Mouse (Mus musculus) ovary, postnatal 14 days (tissue): ENCODE measurements around the gene Grid1.

Experiments used
- DNase-seq: peaks from one replicate; pipeline ENCODE4 v3.0.0; 2022; ENCODE audit warnings: low spot score

Grid1 gene

DNA sequence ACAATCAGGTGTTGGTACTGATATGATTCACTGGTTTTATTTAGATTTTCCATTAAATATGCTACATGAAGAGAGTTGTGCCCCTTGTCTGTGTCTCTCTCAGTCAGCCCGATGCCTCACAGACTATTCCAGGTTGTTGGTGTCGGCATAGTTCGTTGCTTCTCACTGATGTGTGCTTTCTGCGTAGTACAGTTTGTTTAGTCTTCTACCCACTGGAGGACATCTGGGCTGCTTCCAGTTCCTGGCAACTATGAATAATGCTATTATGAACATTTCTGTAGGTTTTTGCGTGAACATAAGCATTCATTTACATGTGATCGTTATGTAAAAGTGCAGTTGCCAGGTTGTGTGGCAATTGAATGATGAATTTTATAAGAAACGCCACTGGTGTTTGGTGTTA lies 633.8 kb downstream of the Grid1 start:
- no peak for DNase-seq

DNA sequence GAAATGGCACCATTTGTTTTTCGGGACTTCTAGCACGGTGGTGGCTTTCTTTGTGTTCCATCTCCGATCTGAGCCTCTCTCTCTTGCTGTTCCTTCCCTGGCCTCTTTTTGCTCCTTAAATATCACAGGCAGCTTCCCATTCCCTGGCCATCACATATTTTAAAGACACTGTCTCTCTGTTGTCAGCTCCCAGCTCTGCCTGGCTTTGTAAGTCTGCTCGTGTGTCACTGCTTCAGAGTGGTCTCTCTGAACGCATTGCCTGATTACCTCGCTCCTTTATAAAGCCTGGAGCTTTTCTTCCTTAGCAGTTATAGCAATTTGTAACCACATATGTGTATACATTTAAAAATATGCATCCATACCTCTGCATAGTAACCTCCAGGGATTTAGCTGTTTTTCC lies 648.3 kb downstream of the Grid1 start:
- no peak for DNase-seq

DNA sequence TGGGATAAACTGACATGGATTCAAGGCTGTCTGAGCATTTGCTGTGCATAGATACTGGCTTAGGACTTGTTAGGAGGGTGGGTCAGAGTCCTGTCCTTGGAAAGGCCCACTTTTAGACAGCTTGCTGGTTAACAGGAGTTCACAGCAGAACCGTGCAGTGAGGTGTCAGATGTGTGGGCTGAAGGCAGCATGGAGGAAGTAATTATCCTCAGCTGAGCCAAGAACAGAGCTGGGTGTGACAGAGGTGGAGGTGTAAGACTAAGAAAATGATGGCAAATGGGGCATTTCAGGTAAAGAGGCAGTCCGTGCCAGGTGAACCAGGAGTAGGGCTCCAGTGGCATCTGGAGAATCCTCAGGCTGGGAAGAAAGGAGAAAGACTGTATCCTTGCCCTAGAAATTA lies 666.1 kb downstream of the Grid1 start:
- DNase-seq = no peak

DNA sequence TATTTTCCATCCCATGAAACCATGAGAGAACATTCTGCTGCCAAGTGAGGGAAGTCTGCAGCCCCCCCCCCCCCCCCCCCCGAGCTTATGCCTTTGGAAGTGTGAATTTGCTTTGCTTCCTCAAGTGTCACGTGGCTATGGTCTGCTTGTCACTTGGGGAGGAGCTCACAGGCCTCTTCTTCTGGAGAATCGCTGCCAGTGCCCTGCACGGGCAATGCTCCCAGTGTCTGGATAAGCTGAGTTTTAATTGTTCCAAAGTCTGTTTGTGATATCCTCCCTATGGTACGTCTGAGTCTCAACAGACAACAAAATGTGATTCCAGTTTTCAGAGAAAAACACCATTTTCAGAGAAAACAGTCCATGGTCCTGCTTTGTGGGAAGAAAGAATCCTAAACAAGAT lies 682.4 kb downstream of the Grid1 start:
- DNase-seq = no peak

DNA sequence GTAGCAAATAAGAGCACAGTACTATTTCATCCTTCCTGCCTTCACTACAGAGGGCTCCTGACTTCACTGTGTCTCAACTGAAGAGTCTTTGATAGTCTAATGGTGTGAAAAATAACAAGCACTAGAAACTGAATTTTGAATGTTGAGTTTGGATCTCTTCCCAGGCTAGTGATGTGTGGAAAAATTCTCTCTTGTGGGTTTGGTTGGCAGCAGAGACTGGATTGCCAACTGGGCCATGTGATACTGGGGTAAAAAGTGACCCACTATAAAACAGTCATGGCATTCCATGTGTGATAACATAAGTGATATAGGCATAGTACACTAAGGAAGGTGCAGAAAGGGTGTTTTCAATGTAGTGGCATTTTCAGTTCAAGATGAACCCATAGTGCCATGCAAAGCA lies 699.5 kb downstream of the Grid1 start:
- DNase-seq = no peak

DNA sequence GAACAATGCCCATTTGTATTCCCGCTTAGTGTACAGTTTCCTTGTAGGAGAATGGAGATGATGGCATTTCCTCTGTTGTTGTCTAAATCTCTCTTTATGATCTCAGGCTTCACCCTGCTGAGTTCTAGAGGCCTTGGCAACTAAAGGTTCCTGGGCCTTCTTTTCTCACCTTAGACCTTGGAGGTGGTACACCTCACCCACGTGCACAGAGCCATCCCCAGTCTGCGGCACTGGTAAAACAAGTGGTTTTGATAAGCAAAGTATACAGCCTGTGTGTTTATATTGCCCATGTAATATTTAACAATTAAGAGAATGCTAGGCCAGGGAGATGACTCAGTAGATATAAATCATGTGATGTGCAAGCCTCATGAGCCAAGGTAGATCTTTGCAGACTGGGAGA lies 718.9 kb downstream of the Grid1 start:
- DNase-seq = no peak

DNA sequence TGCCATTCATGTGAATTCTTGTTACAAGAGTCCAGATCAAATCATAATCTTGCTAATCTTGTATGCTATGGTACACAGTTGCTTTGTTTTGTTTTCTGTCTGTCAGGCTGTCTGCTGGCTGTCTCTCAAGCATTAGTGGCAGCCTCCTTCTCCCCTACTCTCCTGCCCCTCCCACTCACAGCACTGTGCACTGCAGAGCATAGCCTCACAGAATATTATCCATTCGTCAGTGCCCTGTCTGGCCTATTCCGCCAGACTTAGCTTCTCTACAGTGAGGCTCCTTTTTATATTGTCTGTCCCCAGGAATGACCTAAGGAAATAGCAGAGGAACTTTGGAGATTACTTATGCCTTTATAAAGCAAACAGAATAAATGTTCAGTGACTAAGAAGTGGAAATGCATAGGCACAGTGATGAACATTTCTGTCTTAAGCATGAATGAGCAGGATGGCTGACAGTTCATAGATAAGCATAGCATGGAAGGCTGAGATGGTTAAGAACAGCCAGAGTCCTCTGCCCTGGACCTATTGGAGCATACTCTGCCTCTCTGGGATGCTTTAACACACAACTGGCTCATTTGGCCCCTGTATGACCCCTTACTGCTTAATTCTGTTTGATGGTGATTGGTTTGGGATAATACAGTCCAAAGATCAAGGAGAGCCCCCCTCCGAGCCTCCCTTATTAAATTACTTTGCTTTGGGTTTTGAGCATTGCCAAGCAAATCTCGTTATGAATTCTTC lies 721.5 kb downstream of the Grid1 start:
- DNase-seq = no peak

DNA sequence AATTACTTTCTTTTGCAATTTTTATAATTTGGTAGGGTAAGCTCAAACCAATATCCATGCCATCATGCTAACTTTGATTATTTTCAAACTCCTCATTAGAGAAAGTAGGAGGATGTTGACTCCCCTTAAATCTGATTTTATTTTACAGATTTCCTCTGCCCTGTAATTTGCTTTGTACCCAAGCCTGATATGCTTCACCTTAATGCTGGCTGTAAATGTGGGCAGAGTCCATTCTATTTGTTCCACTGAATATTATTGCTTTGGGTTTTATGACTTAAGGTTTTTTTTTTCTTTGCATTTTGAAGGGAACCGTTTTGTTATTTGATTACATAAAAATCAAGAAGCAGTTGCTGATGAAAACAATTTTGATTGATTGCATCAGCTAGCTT lies 722.1 kb downstream of the Grid1 start:
- no peak for DNase-seq

DNA sequence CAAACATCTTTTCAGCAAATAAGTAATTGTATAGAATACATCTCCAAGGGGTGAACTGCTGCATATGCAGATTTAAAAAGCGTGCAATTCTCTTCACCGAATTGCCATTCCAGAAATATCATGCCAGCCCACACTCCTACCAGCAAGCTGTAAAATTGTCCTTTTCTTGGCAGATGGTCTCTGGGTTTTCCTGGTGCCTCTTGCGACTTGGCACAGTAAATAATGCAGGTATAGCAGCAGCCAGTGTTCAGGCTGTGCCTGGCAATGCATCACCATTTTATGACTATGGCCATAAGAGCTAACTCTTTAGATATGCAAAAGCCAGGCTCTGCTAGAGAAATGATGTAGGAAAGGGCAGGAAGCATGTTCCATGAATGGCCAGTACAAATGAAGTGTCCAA lies 734.4 kb downstream of the Grid1 start:
- no peak for DNase-seq

DNA sequence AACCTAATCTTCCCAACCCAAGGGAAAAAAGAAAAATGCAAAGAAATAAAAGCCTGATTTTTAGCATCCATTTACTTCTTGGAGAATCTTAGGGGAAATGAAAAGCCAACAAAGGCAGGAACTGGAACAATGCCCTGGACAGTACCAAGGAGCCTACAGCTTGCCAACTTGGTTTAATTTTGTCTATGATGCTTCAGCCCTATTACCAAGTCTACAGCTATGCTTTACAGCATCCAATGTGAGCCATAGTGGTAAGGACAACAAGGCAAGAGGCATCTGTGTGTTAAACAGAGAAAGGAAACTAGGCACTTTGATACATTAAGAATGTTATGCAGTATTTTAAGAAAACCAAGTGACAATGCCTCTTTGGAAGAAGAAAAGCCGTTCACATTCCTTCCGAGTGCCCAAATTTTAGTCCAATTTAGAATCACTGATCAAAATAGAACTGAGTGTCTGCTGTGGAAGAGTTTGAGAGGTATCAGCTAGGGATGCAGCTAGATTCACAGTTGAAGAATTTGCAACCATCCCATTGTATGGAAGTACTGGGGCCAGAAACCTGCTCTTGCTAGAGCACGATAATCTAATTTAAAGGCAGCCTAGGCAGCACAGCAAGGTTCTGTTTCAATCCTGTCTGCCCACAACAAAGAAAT lies 741.5 kb downstream of the Grid1 start:
- DNase-seq = no peak

DNA sequence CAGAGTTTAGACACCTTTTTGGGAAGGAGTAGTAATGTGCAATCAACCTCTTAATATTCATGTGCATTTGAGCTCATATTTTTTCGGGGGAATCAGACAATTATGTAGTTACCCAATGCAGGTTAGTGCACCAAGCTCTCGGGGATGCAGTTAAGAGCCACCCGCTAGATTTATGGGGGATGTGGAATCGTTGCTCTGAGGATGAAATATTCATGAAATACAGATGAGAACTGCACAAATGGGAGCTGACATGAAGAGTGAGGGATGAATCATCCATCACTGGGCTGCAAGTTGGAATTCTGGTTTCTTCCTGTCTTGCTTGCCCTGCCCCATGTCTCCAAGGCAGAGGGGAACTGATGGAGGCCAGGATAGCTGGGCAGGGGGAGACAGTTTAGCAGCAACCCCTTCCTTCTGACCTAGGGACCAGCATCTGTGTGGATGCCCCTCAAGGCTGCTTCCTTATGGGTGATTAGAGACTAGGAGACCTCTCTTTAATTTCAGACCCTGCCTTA lies 753.1 kb downstream of the Grid1 start:
- DNase-seq = no peak

DNA sequence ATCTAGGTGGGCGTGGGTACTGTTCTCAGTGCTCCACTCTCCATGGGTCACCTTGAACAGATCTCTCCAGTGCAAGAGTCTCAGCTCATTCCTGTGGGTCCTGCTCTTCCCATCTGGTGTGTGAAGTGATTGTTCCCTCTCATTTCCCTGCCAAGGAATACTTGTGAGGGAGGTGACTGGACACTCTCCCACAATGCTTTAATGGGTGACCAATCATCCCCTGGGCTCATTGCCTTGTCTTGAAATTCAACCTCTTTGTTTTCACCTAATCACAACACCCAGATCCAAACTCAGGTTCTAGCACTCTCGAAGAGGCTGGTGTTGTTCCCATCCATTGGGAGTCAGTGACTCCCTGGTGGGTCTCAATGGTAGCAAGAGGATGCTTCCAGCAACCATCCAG lies 754.6 kb downstream of the Grid1 start:
- DNase-seq = no peak

DNA sequence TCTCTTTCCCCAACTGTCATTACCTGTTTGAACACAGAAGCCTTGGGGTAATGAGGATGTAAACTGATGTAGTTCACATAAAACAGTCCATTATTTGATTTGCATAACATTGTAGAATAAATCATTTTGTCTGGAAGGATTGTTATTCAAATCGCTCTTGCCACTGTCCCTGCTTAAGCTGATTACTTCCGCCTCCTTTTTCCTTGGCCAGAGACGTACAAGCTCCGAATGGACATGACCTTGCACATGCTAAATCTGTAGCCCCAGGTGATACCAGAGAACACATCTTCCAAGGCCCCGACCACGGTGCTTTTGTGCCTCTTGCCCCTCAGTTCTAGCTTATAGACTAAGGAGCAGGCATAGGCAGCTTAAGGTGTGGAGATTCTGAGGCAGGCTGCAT lies 755.4 kb downstream of the Grid1 start:
- no peak for DNase-seq

DNA sequence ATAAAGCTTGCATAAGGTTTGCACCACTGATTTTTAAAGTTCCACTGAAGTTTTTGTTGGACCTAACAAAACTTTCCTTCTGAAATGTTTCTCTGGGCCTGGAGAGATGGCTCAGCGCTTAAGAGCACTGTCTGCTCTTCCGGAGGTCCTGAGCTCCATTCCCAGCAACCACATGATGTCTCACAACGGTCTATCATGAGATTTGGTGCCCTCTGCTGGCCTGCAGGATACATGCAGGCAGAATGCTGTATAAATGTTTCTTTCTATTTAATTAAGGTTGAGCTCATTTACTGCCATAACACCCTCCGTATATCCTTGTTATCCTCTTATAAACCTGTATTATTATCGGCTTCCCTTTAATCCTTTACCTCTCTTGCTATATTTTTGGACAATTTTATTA lies 805.8 kb downstream of the Grid1 start:
- DNase-seq = no peak
